Comparison of ENCODE assay signal across 18 mouse cellular contexts in the genomic region with DNA sequence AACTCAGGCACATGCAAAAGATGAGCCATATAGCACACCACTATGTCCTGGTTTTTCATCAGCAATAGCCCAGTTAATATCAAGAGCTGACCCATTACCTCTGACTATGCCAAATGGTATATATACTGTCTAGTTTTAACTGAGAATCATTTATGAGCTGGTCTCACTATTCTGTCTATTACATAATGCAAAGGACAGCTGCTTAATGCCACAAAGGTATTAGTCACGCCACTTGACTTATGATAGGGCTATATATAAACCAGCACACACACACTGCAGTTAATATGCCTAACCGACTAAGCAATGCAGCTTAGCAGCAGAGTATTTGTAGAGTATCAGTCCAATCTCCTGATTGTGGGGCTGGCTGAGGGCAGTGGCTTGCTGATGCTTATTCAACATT.
"Had no signal": no experiment of that assay in that cellular context is flagged by ENCODE, and none has a peak within 500 bp of the region (broad histone marks: within the 10 kb centered on the region; RNA-seq: fewer than 3 reads in every experiment).

No protein-coding gene starts in this region.

- H3K9ac ChIP-seq: intestine, embryonic 15.5 days; kidney, embryonic 15.5 days; limb, embryonic 12.5 days; liver, embryonic 12.5 days; liver, embryonic 15.5 days; midbrain, embryonic 12.5 days had no signal

- H3K9me3 ChIP-seq: intestine, embryonic 15.5 days; kidney, embryonic 15.5 days; limb, embryonic 12.5 days; liver, embryonic 12.5 days; liver, embryonic 15.5 days; midbrain, embryonic 12.5 days had no signal

- H3K27me3 ChIP-seq: intestine, embryonic 15.5 days; kidney, embryonic 15.5 days; limb, embryonic 12.5 days; liver, embryonic 12.5 days; liver, embryonic 15.5 days; midbrain, embryonic 12.5 days had no signal

- H3K4me3 ChIP-seq: intestine, embryonic 15.5 days; kidney, embryonic 15.5 days; left cerebral cortex, adult 2 months; limb, embryonic 12.5 days; liver, embryonic 12.5 days; liver, embryonic 15.5 days; midbrain, embryonic 12.5 days had no signal

- DNase-seq: kidney, adult 11 months; kidney, adult 8-10 months; kidney, postnatal 10 days; kidney, postnatal 36 days; layer of hippocampus, postnatal 36 days; liver; lung, adult 2 months; lung, postnatal 14 days; lung, postnatal 4 days; thymus, adult 18-20 months; thymus, postnatal 36 days had no signal

- H3K27ac ChIP-seq: intestine, embryonic 15.5 days; kidney, embryonic 15.5 days; left cerebral cortex, adult 2 months; limb, embryonic 12.5 days; liver, embryonic 12.5 days; liver, embryonic 15.5 days; midbrain, embryonic 12.5 days had no signal

- H3K4me2 ChIP-seq: intestine, embryonic 15.5 days; kidney, embryonic 15.5 days; limb, embryonic 12.5 days; liver, embryonic 12.5 days; liver, embryonic 15.5 days; midbrain, embryonic 12.5 days had no signal

- ATAC-seq: intestine, embryonic 15.5 days; liver, embryonic 12.5 days had no signal

- H3K4me1 ChIP-seq: intestine, embryonic 15.5 days; kidney, embryonic 15.5 days; liver, embryonic 12.5 days; liver, embryonic 15.5 days; midbrain, embryonic 12.5 days had no signal

- H3K36me3 ChIP-seq: intestine, embryonic 15.5 days; kidney, embryonic 15.5 days; limb, embryonic 12.5 days; liver, embryonic 12.5 days; liver, embryonic 15.5 days; midbrain, embryonic 12.5 days had no signal
